Mouse (Mus musculus): Measurements from ENCODE around the gene Fxyd3.

- TF ChIP-seq GATA1 (IDR thresholded peaks at IDR 0.05; ENCODE audit: low read depth, low read length) = no peak
- TF ChIP-seq EP300 (IDR thresholded peaks at IDR 0.05; ENCODE audit: low read depth in 1 of 2, low read length in 2 of 2) = no peak
- no peak for TF ChIP-seq MXI1 (IDR thresholded peaks at IDR 0.05; ENCODE audit: low read depth, low read length)
These were observed 42.0 kb upstream of the Fxyd3 start for GRCm38 (mm10) chr7:31118486-31118885.

All from MEL (cell line).